28 mouse cellular contexts compared by ENCODE assay signal in the genomic region with DNA sequence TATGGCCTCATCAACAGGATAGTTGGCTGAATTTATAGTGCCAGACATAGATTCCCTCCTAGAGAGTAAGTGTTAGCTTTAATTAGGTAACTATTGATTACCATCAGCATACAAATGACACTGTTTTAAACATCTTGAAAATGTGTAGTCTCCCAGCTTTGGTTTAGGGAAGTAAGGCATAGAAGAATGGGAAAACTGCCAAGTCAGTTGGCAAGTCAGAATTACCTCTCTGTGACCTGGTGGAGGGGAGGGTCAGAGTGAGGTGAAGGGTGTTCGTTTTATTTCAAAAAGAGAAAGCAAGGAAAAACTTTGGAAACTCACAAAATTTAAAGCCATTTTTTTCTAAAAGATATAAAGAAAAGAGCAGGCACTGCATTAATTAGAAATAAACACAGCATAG.
"Had no signal": no experiment of that assay in that cellular context is flagged by ENCODE, and none has a peak within 500 bp of the region (broad histone marks: within the 10 kb centered on the region; RNA-seq: fewer than 3 reads in every experiment).

No protein-coding gene starts in this region.

- H3K4me3 ChIP-seq: heart, adult 2 months; heart, embryonic 13.5 days; heart, embryonic 15.5 days; hindbrain, embryonic 10.5 days; hindbrain, embryonic 12.5 days; intestine, embryonic 15.5 days; layer of hippocampus, adult 2 months; left cerebral cortex, adult 2 months; limb, embryonic 13.5 days; limb, embryonic 15.5 days; liver, embryonic 12.5 days had no signal

- H3K9ac ChIP-seq: heart, embryonic 13.5 days; heart, embryonic 15.5 days; hindbrain, embryonic 12.5 days; hindbrain, embryonic 14.5 days; intestine, embryonic 15.5 days; limb, embryonic 13.5 days; limb, embryonic 15.5 days; liver, embryonic 12.5 days; liver, embryonic 14.5 days had no signal

- ATAC-seq: hindbrain, embryonic 16.5 days; inflammation-experienced regulatory T-cells, adult 6 months; intestine, embryonic 15.5 days; intestine, postnatal 0 days; liver, embryonic 12.5 days had no signal

- H3K36me3 ChIP-seq: heart, embryonic 13.5 days; heart, embryonic 15.5 days; hindbrain, embryonic 10.5 days; hindbrain, embryonic 12.5 days; intestine, embryonic 15.5 days; limb, embryonic 13.5 days; limb, embryonic 15.5 days; liver, embryonic 12.5 days had no signal

- H3K4me2 ChIP-seq: heart, embryonic 11.5 days; heart, embryonic 13.5 days; heart, embryonic 15.5 days; hindbrain, embryonic 12.5 days; hindbrain, embryonic 14.5 days; intestine, embryonic 15.5 days; limb, embryonic 13.5 days; limb, embryonic 15.5 days; liver, embryonic 12.5 days had no signal

- H3K4me1 ChIP-seq: heart, embryonic 13.5 days; heart, embryonic 15.5 days; hindbrain, embryonic 10.5 days; hindbrain, embryonic 12.5 days; intestine, embryonic 15.5 days; limb, embryonic 13.5 days; limb, embryonic 15.5 days; liver, embryonic 12.5 days had no signal

- DNase-seq: gastrocnemius, postnatal 14 days; gastrocnemius, postnatal 36 days; heart, adult 11 months; heart, adult 2 months; heart, postnatal 14 days; heart, postnatal 36 days; kidney, adult 18-20 months; kidney, adult 8-10 months; kidney, postnatal 10 days; kidney, postnatal 25 days; kidney, postnatal 4 days; left cerebral cortex, postnatal 4 days had no signal

- H3K27me3 ChIP-seq: heart, embryonic 13.5 days; heart, embryonic 15.5 days; hindbrain, embryonic 12.5 days; intestine, embryonic 15.5 days; limb, embryonic 13.5 days; limb, embryonic 15.5 days; liver, embryonic 12.5 days had no signal

- H3K27ac ChIP-seq: heart, adult 2 months; heart, embryonic 13.5 days; heart, embryonic 15.5 days; hindbrain, embryonic 10.5 days; hindbrain, embryonic 12.5 days; hindbrain, embryonic 14.5 days; intestine, embryonic 15.5 days; layer of hippocampus, adult 2 months; left cerebral cortex, adult 2 months; limb, embryonic 13.5 days; limb, embryonic 15.5 days; liver, embryonic 12.5 days; liver, embryonic 14.5 days had no signal

- H3K9me3 ChIP-seq: heart, embryonic 13.5 days; heart, embryonic 15.5 days; hindbrain, embryonic 10.5 days; hindbrain, embryonic 12.5 days; intestine, embryonic 15.5 days; limb, embryonic 13.5 days; limb, embryonic 15.5 days; liver, embryonic 12.5 days had no signal
